8 mouse cellular contexts compared by ENCODE assay signal in genomic region chr4:62763990-62764389, GRCm38 (mm10).
A peak's percentile ranks its signal among the peaks of the same experiment; 100 is the strongest.
DNase-seq lines count a peak whose midpoint lies in the region; ATAC-seq and TF ChIP-seq lines count a peak whose summit lies in the region.

No protein-coding gene starts in this region.

- DNase-seq in CD4-positive helper T cell, adult 2 months (ENCODE audit: low read depth, low spot score) = peak; percentile 75
- peak; percentile 45 for DNase-seq in brain, embryonic 18.5 days (ENCODE audit: low read depth, low spot score)
- DNase-seq in kidney, postnatal 10 days = peak; percentile 92
- DNase-seq in liver, adult 2 months (ENCODE audit: extremely low read depth, low read depth, low spot score) = peak; percentile 60
- peak; percentile 75 for DNase-seq in neural tube, embryonic 10.5 days (ENCODE audit: extremely low spot score, low spot score)

- H3K27me3 ChIP-seq in forebrain, embryonic 12.5 days = no peaks in the 10 kb centered on the region
- H3K27me3 ChIP-seq in heart, embryonic 15.5 days = peaks cover 29% of the 10 kb centered on the region; the same call in 1 of the 2 replicates
- H3K27me3 ChIP-seq in liver, adult 2 months (ENCODE audit: control insufficient read depth, insufficient read depth, low read length) = no peaks in the 10 kb centered on the region
- H3K27me3 ChIP-seq in stomach, embryonic 14.5 days (ENCODE audit: control insufficient read depth, insufficient read depth, low read length) = no peaks in the 10 kb centered on the region

- H3K4me1 ChIP-seq in forebrain, embryonic 12.5 days = peaks cover 10% of the 10 kb centered on the region; the same call in 1 of the 2 replicates
- peaks cover 12% of the 10 kb centered on the region for H3K4me1 ChIP-seq in heart, embryonic 15.5 days (replicated peaks)
- H3K4me1 ChIP-seq in liver, adult 2 months (ENCODE audit: control insufficient read depth, insufficient read depth, low read length) = no peaks in the 10 kb centered on the region
- H3K4me1 ChIP-seq in stomach, embryonic 14.5 days (ENCODE audit: control insufficient read depth, insufficient read depth, low read length) = peaks cover 11% of the 10 kb centered on the region

- H3K79me2 ChIP-seq in liver, adult 2 months (ENCODE audit: control insufficient read depth, insufficient read depth, low read length) = no peaks in the 10 kb centered on the region

- H3K9ac ChIP-seq in forebrain, embryonic 12.5 days = no peak overlapping the region
- no peak overlapping the region for H3K9ac ChIP-seq in heart, embryonic 15.5 days
- H3K9ac ChIP-seq in liver, adult 2 months (ENCODE audit: low read depth, low read length) = no peak overlapping the region
- H3K9ac ChIP-seq in stomach, embryonic 14.5 days (replicated peaks; ENCODE audit: low read depth, low read length) = no peak overlapping the region

- H3K9me3 ChIP-seq in forebrain, embryonic 12.5 days = no peaks in the 10 kb centered on the region
- H3K9me3 ChIP-seq in heart, embryonic 15.5 days (replicated peaks) = no peaks in the 10 kb centered on the region
- no peaks in the 10 kb centered on the region for H3K9me3 ChIP-seq in stomach, embryonic 14.5 days (ENCODE audit: control insufficient read depth, low read depth, low read length)

- no peak overlapping the region for H3K4me2 ChIP-seq in forebrain, embryonic 12.5 days
- H3K4me2 ChIP-seq in heart, embryonic 15.5 days = no peak overlapping the region
- no peak overlapping the region for H3K4me2 ChIP-seq in stomach, embryonic 14.5 days (replicated peaks; ENCODE audit: low read depth, low read length)

- WGBS in forebrain, embryonic 12.5 days = 19% methylated on average over 5 of the region's 5 CpGs
- WGBS in heart, embryonic 15.5 days = 10% methylated on average over 5 of the region's 5 CpGs
- WGBS in liver, adult 2 months = 13% methylated on average over 5 of the region's 5 CpGs
- 8% methylated on average over 5 of the region's 5 CpGs for WGBS in stomach, embryonic 14.5 days

- ATAC-seq in forebrain, embryonic 12.5 days (ENCODE audit: low FRiP score) = peak; percentile 86
- ATAC-seq in heart, embryonic 15.5 days (replicated peaks; ENCODE audit: insufficient number of reproducible peaks, insufficient read depth, low FRiP score, low read depth) = peak; percentile 84
- peak; percentile 89 for ATAC-seq in stomach, embryonic 14.5 days (ENCODE audit: insufficient number of reproducible peaks, insufficient read depth, low FRiP score, low read depth)

- TF ChIP-seq POLR2A in liver, adult 2 months (IDR thresholded peaks at IDR 0.05; ENCODE audit: extremely low read depth, insufficient read depth, low read length) = no peak

- no peak overlapping the region for H3K4me3 ChIP-seq in forebrain, embryonic 12.5 days (replicated peaks)
- no peak overlapping the region for H3K4me3 ChIP-seq in heart, embryonic 15.5 days
- no peak overlapping the region for H3K4me3 ChIP-seq in liver, adult 2 months (ENCODE audit: insufficient read depth, low read depth, low read length)
- H3K4me3 ChIP-seq in stomach, embryonic 14.5 days (ENCODE audit: low read depth, low read length) = no peak overlapping the region

- TF ChIP-seq CTCF in liver, adult 2 months (IDR thresholded peaks at IDR 0.05; ENCODE audit: low read depth, low read length) = peak; percentile 98

- no peaks in the 10 kb centered on the region for H3K36me3 ChIP-seq in forebrain, embryonic 12.5 days (replicated peaks)
- H3K36me3 ChIP-seq in heart, embryonic 15.5 days = no peaks in the 10 kb centered on the region
- H3K36me3 ChIP-seq in liver, adult 2 months (ENCODE audit: control insufficient read depth, insufficient read depth, low read length) = no peaks in the 10 kb centered on the region
- no peaks in the 10 kb centered on the region for H3K36me3 ChIP-seq in stomach, embryonic 14.5 days (ENCODE audit: control insufficient read depth, insufficient read depth, low read length)

- H3K27ac ChIP-seq in forebrain, embryonic 12.5 days = no peak overlapping the region
- H3K27ac ChIP-seq in heart, embryonic 15.5 days = no peak overlapping the region
- no peak overlapping the region for H3K27ac ChIP-seq in liver, adult 2 months (replicated peaks; ENCODE audit: insufficient read depth, low read depth, low read length)
- H3K27ac ChIP-seq in stomach, embryonic 14.5 days (ENCODE audit: low read length) = no peak overlapping the region
